Mouse (Mus musculus): ENCODE results near the gene Trim11. TPM values are rescaled to one million over a fixed set of nuclear protein-coding genes. Genes with fewer than 3 reads are reported as not detected.

The Trim11 gene
- polyA plus RNA-seq, 1 experiment, result 22.6 TPM

DNA sequence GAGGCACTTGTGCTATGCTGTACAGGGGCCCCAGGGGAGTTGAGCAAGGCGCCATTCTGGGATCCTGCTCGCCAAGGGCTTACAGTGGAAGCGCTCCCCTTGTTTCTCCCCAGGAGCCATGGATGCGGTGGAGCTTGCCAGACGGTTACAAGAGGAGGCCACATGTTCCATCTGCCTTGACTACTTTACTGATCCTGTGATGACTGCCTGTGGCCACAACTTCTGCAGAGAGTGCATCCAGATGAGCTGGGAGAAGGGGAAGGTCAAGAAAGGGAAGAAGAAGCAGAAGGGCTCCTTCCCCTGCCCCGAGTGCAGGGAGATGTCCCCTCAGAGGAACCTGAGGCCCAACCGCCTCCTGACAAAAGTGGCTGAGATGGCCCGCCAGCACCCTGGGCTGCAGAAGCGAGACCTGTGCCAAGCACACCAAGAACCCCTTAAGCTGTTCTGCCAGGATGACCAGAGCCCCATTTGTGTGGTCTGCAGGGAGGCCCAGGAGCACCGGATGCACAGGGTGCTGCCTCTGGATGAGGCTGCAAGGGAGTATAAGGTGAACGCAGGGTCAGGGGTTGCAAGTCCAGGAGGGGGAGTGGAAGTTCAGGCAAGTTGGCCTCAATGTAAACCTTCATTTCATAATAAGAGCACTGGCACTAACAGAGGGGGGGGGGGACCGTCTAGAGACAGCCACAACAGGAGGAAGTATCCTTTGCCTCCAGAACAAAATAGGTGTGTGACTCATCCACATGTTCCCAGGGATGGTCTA, 12.7 kb upstream of the Trim11 start:
- H3K4me1 ChIP-seq (ENCODE audit: control insufficient read depth, insufficient read depth, low read length), result peaks cover 14% of the 10 kb centered on the region
- H3K4me3 ChIP-seq (ENCODE audit: insufficient read depth, low read length), result no peak overlapping the region
- TF ChIP-seq CTCF (IDR thresholded peaks at IDR 0.05; ENCODE audit: low read depth, low read length) (no peak), POLR2A (IDR thresholded peaks at IDR 0.05; ENCODE audit: borderline replicate concordance, low read depth, low read length) (no peak)
- H3K27ac ChIP-seq (ENCODE audit: insufficient read depth, low read depth, low read length), result peak overlapping the region; percentile 38; the same call in 1 of the 2 replicates

DNA sequence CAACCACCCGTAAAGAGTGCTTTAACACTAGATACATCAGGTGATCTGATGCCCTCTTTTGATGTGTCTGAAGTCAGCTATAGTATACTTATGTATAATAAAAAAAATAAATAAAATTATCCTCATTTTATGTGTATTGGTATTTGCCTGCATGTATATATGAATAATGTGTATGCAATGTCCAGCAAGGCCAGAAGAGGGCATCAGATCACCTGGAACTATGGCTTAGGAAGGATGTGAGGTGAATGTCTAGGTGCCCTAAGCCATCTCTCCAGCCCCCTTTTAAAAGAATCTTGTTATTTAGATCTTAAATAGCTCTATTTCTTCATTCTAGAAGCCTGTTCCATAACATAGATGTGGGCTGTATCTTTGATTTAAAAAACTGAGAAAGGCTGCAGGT, 10.5 kb upstream of the Trim11 start:
- TF ChIP-seq CTCF (IDR thresholded peaks at IDR 0.05; ENCODE audit: low read depth, low read length) (no peak), POLR2A (IDR thresholded peaks at IDR 0.05; ENCODE audit: borderline replicate concordance, low read depth, low read length) (no peak)
- no peak overlapping the region for H3K27ac ChIP-seq (ENCODE audit: insufficient read depth, low read depth, low read length)

DNA sequence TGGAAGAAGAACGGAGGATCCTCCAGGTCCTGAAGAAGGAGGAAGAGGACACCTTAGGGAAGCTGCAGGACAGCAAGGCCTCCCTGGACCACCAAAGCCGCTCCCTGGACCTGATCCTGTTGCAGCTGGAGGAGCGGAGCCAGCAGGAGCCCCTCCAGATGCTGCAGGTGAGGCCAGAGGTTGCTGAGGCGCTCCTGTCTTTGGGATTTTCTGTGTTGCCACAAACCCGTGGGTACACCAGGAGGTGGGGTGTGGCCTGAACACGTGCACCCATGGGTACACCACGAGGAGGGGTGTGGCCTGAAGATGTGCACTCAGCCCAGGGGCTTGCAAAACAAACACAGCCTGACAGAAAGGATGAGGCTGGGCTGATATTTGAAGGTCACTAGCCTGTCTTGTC, 9.3 kb upstream of the Trim11 start:
- peaks cover 14% of the 10 kb centered on the region for H3K4me1 ChIP-seq (ENCODE audit: control insufficient read depth, insufficient read depth, low read length)

More for the DNA sequence above, 10.5 kb upstream of the Trim11 start:
- Histone ChIP-seq H3K4me1 (ENCODE audit: control insufficient read depth, insufficient read depth, low read length) (peaks cover 14% of the 10 kb centered on the region), H3K4me3 (ENCODE audit: insufficient read depth, low read length) (no peak overlapping the region)

DNA sequence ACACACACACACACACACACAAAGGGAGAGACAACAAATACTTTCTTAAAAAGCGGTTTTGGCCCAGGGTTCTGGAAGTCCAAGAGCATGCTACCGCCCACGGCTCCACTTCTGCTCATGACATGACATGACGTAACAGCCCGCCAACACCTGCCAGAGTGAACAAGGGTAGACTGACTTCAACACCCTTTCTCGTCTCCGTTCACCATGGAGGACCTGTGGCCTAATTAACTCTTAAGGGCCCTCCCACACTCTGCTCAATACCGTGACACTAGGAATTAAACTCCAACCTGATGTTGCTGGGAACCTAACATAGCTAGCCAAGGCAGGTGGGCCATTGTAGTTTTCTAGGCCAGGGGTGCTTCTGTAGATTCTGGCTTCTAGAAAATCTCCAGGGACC, 8.9 kb upstream of the Trim11 start:
- TF ChIP-seq CTCF (IDR thresholded peaks at IDR 0.05; ENCODE audit: low read depth, low read length) (no peak), POLR2A (IDR thresholded peaks at IDR 0.05; ENCODE audit: borderline replicate concordance, low read depth, low read length) (no peak)
- peaks cover 14% of the 10 kb centered on the region for H3K4me1 ChIP-seq (ENCODE audit: control insufficient read depth, insufficient read depth, low read length)

More for the DNA sequence above, 9.3 kb upstream of the Trim11 start:
- TF ChIP-seq POLR2A (IDR thresholded peaks at IDR 0.05; ENCODE audit: borderline replicate concordance, low read depth, low read length) (no peak), CTCF (IDR thresholded peaks at IDR 0.05; ENCODE audit: low read depth, low read length) (no peak)
- Histone ChIP-seq H3K27ac (ENCODE audit: insufficient read depth, low read depth, low read length) (no peak overlapping the region), H3K4me3 (ENCODE audit: insufficient read depth, low read length) (no peak overlapping the region)

DNA sequence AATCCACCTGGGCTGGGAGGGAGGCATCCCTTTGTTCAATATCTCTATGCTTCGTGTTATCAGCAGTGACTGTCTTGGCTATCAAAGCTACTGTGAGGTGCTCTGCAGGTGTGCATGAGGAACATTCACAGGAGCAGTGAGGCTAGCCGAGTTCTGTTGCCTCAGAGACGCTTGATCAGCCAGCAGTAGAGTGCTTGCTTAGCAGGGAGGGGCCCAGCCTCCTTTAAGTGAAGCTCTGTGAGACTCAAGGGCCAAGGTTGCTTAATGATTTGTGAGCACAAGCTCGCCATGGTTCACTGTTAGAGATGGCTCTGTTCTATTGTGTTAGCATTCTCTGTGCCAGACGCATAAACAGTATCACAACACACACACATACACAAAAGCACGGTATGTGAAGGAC, 8.2 kb upstream of the Trim11 start:
- Histone ChIP-seq H3K4me3 (ENCODE audit: insufficient read depth, low read length) (no peak overlapping the region), H3K4me1 (ENCODE audit: control insufficient read depth, insufficient read depth, low read length) (peaks cover 10% of the 10 kb centered on the region), H3K27ac (ENCODE audit: insufficient read depth, low read depth, low read length) (no peak overlapping the region)
- TF ChIP-seq POLR2A (IDR thresholded peaks at IDR 0.05; ENCODE audit: borderline replicate concordance, low read depth, low read length) (no peak), CTCF (IDR thresholded peaks at IDR 0.05; ENCODE audit: low read depth, low read length) (no peak)

More for the DNA sequence above, 8.9 kb upstream of the Trim11 start:
- Histone ChIP-seq H3K27ac (ENCODE audit: insufficient read depth, low read depth, low read length) (no peak overlapping the region), H3K4me3 (ENCODE audit: insufficient read depth, low read length) (no peak overlapping the region)

DNA sequence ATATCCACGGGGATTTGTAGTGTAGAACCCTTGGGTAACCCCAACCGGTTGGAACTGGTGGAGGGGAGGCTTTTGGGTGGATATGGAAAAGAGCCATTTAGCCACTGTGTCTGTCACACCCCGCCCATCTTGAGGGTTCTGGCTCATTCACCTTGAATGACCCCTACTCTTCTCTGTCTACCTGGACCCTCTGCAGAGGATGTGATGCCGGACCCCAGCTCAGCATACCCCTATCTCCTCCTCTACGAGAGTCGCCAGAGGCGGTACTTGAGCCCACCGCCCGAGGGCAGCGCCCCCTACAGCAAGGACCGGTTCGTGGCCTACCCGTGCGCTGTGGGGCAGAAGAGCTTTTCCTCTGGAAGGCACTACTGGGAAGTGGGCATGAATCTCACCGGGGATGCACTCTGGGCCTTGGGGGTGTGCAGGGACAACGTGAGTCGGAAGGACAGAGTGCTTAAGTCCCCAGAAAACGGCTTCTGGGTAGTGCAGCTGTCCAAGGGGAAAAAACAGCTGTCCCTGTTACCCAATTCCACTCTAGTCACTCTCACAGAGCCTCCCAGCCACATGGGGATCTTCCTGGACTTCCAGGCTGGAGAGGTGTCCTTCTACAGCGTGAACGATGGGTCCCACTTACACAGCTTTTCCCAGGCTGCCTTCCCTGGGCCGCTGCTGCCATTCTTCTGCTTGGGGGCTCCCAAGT, 6.9 kb upstream of the Trim11 start:
- H3K27ac ChIP-seq (ENCODE audit: insufficient read depth, low read depth, low read length), result no peak overlapping the region
- peaks cover 5% of the 10 kb centered on the region for H3K4me1 ChIP-seq (ENCODE audit: control insufficient read depth, insufficient read depth, low read length)
- no peak overlapping the region for H3K4me3 ChIP-seq (ENCODE audit: insufficient read depth, low read length)
- TF ChIP-seq CTCF (IDR thresholded peaks at IDR 0.05; ENCODE audit: low read depth, low read length), result 0 out of 2 replicates have a peak, but pooled peaks have one; percentile 16
- no peak for TF ChIP-seq POLR2A (IDR thresholded peaks at IDR 0.05; ENCODE audit: borderline replicate concordance, low read depth, low read length)

DNA sequence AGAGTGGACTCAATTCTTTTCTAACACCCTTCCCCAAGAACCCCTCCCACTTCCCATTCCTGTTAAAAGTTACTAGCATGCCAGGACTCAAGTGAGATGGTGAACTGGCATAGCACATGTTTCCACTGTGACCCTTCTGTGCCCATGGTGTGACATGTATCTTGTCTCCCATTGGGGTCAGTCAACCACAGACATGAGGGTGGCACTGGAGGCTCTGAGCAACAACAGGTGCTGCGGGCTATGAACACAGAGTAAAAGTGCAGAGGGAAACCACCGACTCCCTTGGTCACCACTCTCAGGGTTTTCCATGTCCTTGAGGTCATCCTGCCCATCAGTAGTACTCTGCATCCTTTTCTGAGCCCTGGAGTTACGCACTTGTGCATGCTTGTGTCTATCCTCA, 6.1 kb upstream of the Trim11 start:
- H3K4me3 ChIP-seq (ENCODE audit: insufficient read depth, low read length), result no peak overlapping the region
- H3K4me1 ChIP-seq (ENCODE audit: control insufficient read depth, insufficient read depth, low read length), result peaks cover 5% of the 10 kb centered on the region
- H3K27ac ChIP-seq (ENCODE audit: insufficient read depth, low read depth, low read length), result no peak overlapping the region
- TF ChIP-seq POLR2A (IDR thresholded peaks at IDR 0.05; ENCODE audit: borderline replicate concordance, low read depth, low read length), result no peak
- TF ChIP-seq CTCF (IDR thresholded peaks at IDR 0.05; ENCODE audit: low read depth, low read length), result no peak

DNA sequence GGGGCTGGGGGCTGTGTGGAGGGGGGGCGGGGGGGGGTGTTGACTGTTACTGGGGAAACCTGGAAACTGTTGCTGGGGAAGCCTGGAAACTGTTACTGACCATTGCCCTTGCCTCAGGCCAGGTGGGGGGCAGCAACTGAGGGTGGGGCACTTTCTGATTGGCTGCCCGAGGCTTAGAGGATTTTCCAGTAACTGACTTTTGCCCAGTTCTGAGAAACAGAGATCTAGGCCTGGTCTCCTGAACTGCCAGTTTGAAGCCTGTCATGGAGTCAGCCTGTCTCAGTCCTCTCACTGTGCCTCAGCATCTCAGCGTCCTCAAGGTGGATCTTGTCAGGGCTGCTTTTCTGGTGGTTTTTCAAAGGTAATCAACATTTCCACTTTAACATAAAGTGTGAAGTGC, 3.5 kb upstream of the Trim11 start:
- TF ChIP-seq CTCF (IDR thresholded peaks at IDR 0.05; ENCODE audit: low read depth, low read length), result no peak
- Histone ChIP-seq H3K4me3 (ENCODE audit: insufficient read depth, low read length) (no peak overlapping the region), H3K27ac (ENCODE audit: insufficient read depth, low read depth, low read length) (no peak overlapping the region), H3K4me1 (ENCODE audit: control insufficient read depth, insufficient read depth, low read length) (peaks cover 5% of the 10 kb centered on the region)

DNA sequence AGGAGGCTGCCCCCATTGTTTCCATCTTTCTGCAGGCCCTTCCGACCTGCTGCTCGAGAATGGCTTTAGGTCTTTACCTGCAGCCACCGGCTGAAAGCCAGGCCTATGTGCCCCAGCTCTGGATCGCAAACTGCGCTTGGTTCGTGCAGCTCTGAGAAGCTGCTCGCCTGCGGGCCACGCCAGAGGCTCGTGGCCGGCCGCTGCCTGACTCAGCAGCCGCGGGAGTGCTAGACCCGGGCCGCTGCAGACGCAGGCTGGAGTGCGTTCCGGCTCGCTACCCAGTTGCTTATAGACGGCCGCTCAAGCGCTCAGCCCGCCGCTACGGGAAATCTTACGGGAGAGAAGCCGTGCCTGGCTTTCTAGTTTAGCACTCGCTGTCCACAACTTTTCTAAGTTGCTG, 743 bp upstream of the Trim11 start:
- Histone ChIP-seq H3K27ac (ENCODE audit: insufficient read depth, low read depth, low read length) (peak overlapping the region; percentile 72), H3K4me1 (ENCODE audit: control insufficient read depth, insufficient read depth, low read length) (peaks cover 20% of the 10 kb centered on the region)
- TF ChIP-seq POLR2A (IDR thresholded peaks at IDR 0.05; ENCODE audit: borderline replicate concordance, low read depth, low read length), result no peak

DNA sequence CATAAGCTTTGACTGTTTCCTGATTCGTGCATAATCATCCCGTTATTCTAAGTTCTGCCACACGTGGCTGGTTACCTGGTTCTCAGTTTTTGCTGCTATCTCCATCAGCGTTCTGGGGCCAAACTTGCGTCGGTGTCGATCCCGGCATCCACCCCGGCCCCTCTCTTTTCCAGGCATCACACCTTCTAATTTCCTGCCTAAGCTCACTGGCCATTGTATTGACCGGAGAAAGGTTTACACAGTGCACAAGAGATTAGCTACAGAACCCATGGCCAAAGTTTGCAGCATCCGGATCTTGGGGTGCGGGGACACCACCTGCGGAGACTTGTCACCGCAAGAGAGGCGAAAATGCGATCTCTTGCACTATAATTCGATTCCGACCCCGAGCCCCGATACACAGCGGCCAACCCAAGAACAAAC, 276 bp upstream of the Trim11 start:
- H3K27ac ChIP-seq (ENCODE audit: insufficient read depth, low read depth, low read length), result peak overlapping the region; percentile 72
- TF ChIP-seq POLR2A (IDR thresholded peaks at IDR 0.05; ENCODE audit: borderline replicate concordance, low read depth, low read length), result no peak
- no peak for TF ChIP-seq CTCF (IDR thresholded peaks at IDR 0.05; ENCODE audit: low read depth, low read length)
- peaks cover 24% of the 10 kb centered on the region for H3K4me1 ChIP-seq (ENCODE audit: control insufficient read depth, insufficient read depth, low read length)

More for the DNA sequence above, 743 bp upstream of the Trim11 start:
- peak overlapping the region; percentile 97 for H3K4me3 ChIP-seq (ENCODE audit: insufficient read depth, low read length)

More for the DNA sequence above, 276 bp upstream of the Trim11 start:
- H3K4me3 ChIP-seq (ENCODE audit: insufficient read depth, low read length), result peak overlapping the region; percentile 97
